Mouse (Mus musculus): ENCODE results near the gene Mov10l1.

Gene Mov10l1

GRCm38 (mm10) chr15:89020085-89020484 lies 37.4 kb downstream of the Mov10l1 start:
- DNase-seq: no peak

- DNase-seq: no peak
Observed at GRCm38 (mm10) chr15:89020492-89020891, 37.8 kb downstream of the Mov10l1 start.

- no peak for DNase-seq
Observed at GRCm38 (mm10) chr15:89044381-89044780, 61.7 kb downstream of the Mov10l1 start.

GRCm38 (mm10) chr15:89046356-89046755 lies 63.6 kb downstream of the Mov10l1 start:
- DNase-seq: no peak

GRCm38 (mm10) chr15:89054666-89055065 lies 72.0 kb downstream of the Mov10l1 start:
- no peak for DNase-seq

GRCm38 (mm10) chr15:89058736-89059135 lies 76.0 kb downstream of the Mov10l1 start:
- DNase-seq: peak; percentile 25

- peak; percentile 67 for DNase-seq
Observed at GRCm38 (mm10) chr15:89059161-89059931, 76.6 kb downstream of the Mov10l1 start, which contains the start of gene Panx2. Panx2 (plus strand) TSS chr15:89059734.

GRCm38 (mm10) chr15:89060032-89060681 lies 77.4 kb downstream of the Mov10l1 start:
- peak; percentile 62 for DNase-seq

GRCm38 (mm10) chr15:89060811-89061460 lies 78.2 kb downstream of the Mov10l1 start:
- DNase-seq: peak; percentile 29

GRCm38 (mm10) chr15:89061761-89062517 lies 79.2 kb downstream of the Mov10l1 start:
- DNase-seq: peak; percentile 16

GRCm38 (mm10) chr15:89062518-89062910 lies 79.8 kb downstream of the Mov10l1 start:
- DNase-seq: peak; percentile 24

GRCm38 (mm10) chr15:89063001-89063400 lies 80.3 kb downstream of the Mov10l1 start:
- DNase-seq: peak; percentile 39

GRCm38 (mm10) chr15:89063536-89063935 lies 80.8 kb downstream of the Mov10l1 start:
- DNase-seq: peak; percentile 77

- peak; percentile 26 for DNase-seq
Observed at GRCm38 (mm10) chr15:89064891-89065290, 82.2 kb downstream of the Mov10l1 start.

- no peak for DNase-seq
Observed at GRCm38 (mm10) chr15:89067609-89068008, 84.9 kb downstream of the Mov10l1 start.

GRCm38 (mm10) chr15:89068226-89068625 lies 85.5 kb downstream of the Mov10l1 start:
- peak; percentile 18 for DNase-seq

GRCm38 (mm10) chr15:89069336-89069840 lies 86.7 kb downstream of the Mov10l1 start:
- peak; percentile 16 for DNase-seq

- peak; percentile 29 for DNase-seq
Observed at GRCm38 (mm10) chr15:89070606-89071005, 87.9 kb downstream of the Mov10l1 start.

GRCm38 (mm10) chr15:89073993-89074603 lies 91.4 kb downstream of the Mov10l1 start:
- DNase-seq: no peak

- no peak for DNase-seq
Observed at GRCm38 (mm10) chr15:89074613-89075477, 92.1 kb downstream of the Mov10l1 start, which contains the start of gene Trabd. Trabd (plus strand) TSS chr15:89075124.

All from cerebellum, adult 11 months (tissue).